Mouse (Mus musculus): ENCODE measurements around the gene Celf6. TPM values are rescaled to one million over a fixed set of nuclear protein-coding genes. Genes with fewer than 3 reads are reported as not detected.

Celf6 gene
- total and polyA plus RNA-seq, 3 experiments: 0.13 TPM; not detected in 2

GRCm38 (mm10) chr9:59601661-59602060 is 23.9 kb downstream of the Celf6 start:
- H3K27me3 ChIP-seq (ENCODE audit: control insufficient read depth in 1 of 2, insufficient read depth in 2 of 2, low read length in 2 of 2): peaks cover 0 to 4% of the 10 kb centered on the region in 2 experiments; a peak in 2 of 4 replicates
- H3K9me3 ChIP-seq (replicated peaks; ENCODE audit: insufficient read depth, low read length): no peaks in the 10 kb centered on the region
- H3K9ac ChIP-seq (ENCODE audit: control insufficient read depth, low read depth, low read length, poor library complexity, severe bottlenecking): no peak overlapping the region
- no peaks in the 10 kb centered on the region for H3K79me2 ChIP-seq (ENCODE audit: control insufficient read depth, insufficient read depth, low read length, poor library complexity)
- H3K27ac ChIP-seq (ENCODE audit: control insufficient read depth, low read depth, low read length): no peak overlapping the region
- TF ChIP-seq BHLHE40 (IDR thresholded peaks at IDR 0.05; ENCODE audit: borderline replicate concordance, low read depth, low read length) (no peak), POLR2A (IDR thresholded peaks at IDR 0.05; ENCODE audit: control insufficient read depth in 1 of 2, insufficient read depth in 1 of 2, low read depth in 1 of 2, low read length in 2 of 2, poor library complexity in 1 of 2) (no peak), NRF1 (IDR thresholded peaks at IDR 0.05; ENCODE audit: insufficient read depth, low read depth, low read length, poor library complexity, severe bottlenecking) (no peak), ZNF384 (IDR thresholded peaks at IDR 0.05; ENCODE audit: low read depth, low read length) (no peak), CHD1 (IDR thresholded peaks at IDR 0.05; ENCODE audit: low read depth, low read length) (no peak), MYB (IDR thresholded peaks at IDR 0.05; ENCODE audit: low read depth, low read length) (no peak), MYC (IDR thresholded peaks at IDR 0.05; ENCODE audit: low read depth, low read length) (no peak), MAX (IDR thresholded peaks at IDR 0.05; ENCODE audit: low read length) (no peak), TBP (IDR thresholded peaks at IDR 0.05; ENCODE audit: low read depth, low read length) (no peak), SIN3A (IDR thresholded peaks at IDR 0.05; ENCODE audit: low read length) (no peak), RAD21 (IDR thresholded peaks at IDR 0.05; ENCODE audit: low read depth, low read length) (no peak), KAT2A (conservative IDR thresholded peaks at IDR 0.05; ENCODE audit: low read depth, low read length) (no peak), ETS1 (IDR thresholded peaks at IDR 0.05; ENCODE audit: low read depth, low read length) (no peak), TAL1 (IDR thresholded peaks at IDR 0.05; ENCODE audit: low read length) (no peak), MEF2A (IDR thresholded peaks at IDR 0.05; ENCODE audit: extremely low read depth, insufficient replicate concordance, low read depth, low read length, poor library complexity, severe bottlenecking) (no peak), USF2 (IDR thresholded peaks at IDR 0.05; ENCODE audit: borderline replicate concordance in 1 of 2, insufficient read depth in 1 of 2, low read depth in 1 of 2, low read length in 2 of 2) (no peak)
- no peak overlapping the region for H3K4me3 ChIP-seq (ENCODE audit: control insufficient read depth in 1 of 2, insufficient read depth in 1 of 2, low read depth in 2 of 2, low read length in 2 of 2)
- no peaks in the 10 kb centered on the region for H3K36me3 ChIP-seq (ENCODE audit: control insufficient read depth in 1 of 2, insufficient read depth in 2 of 2, low read length in 2 of 2)
- DNase-seq (ENCODE audit: low read depth, low spot score): no peak
- H3K4me1 ChIP-seq (ENCODE audit: control insufficient read depth in 1 of 2, insufficient read depth in 2 of 2, low read length in 2 of 2): no peaks in the 10 kb centered on the region

GRCm38 (mm10) chr9:59605967-59606366 is 28.2 kb downstream of the Celf6 start:
- Histone ChIP-seq H3K27ac (ENCODE audit: control insufficient read depth, low read depth, low read length) (no peak overlapping the region), H3K27me3 (ENCODE audit: control insufficient read depth in 1 of 2, insufficient read depth in 2 of 2, low read length in 2 of 2) (peaks cover 0 to 7% of the 10 kb centered on the region in 2 experiments; a peak in 3 of 4 replicates), H3K79me2 (ENCODE audit: control insufficient read depth, insufficient read depth, low read length, poor library complexity) (no peaks in the 10 kb centered on the region), H3K4me3 (ENCODE audit: control insufficient read depth in 1 of 2, insufficient read depth in 1 of 2, low read depth in 2 of 2, low read length in 2 of 2) (no peak overlapping the region), H3K4me1 (ENCODE audit: control insufficient read depth in 1 of 2, insufficient read depth in 2 of 2, low read length in 2 of 2) (no peaks in the 10 kb centered on the region), H3K9me3 (replicated peaks; ENCODE audit: insufficient read depth, low read length) (no peaks in the 10 kb centered on the region), H3K36me3 (ENCODE audit: control insufficient read depth in 1 of 2, insufficient read depth in 2 of 2, low read length in 2 of 2) (no peaks in the 10 kb centered on the region), H3K9ac (ENCODE audit: control insufficient read depth, low read depth, low read length, poor library complexity, severe bottlenecking) (no peak overlapping the region)
- no peak for DNase-seq (ENCODE audit: low read depth, low spot score)
- TF ChIP-seq CTCF (IDR thresholded peaks at IDR 0.05 in 2 of 3, conservative IDR thresholded peaks at IDR 0.05 in 1 of 3; ENCODE audit: control insufficient read depth in 1 of 3, insufficient read depth in 1 of 3, low read depth in 2 of 3, low read length in 3 of 3, poor library complexity in 1 of 3, severe bottlenecking in 1 of 3): peak in 1 of 3 experiments; percentile 1; a peak in 1 of 6 replicates
- TF ChIP-seq E2F4 (IDR thresholded peaks at IDR 0.05; ENCODE audit: borderline replicate concordance, low read depth, low read length): no peak
- TF ChIP-seq SMC3 (IDR thresholded peaks at IDR 0.05; ENCODE audit: low read depth, low read length): peak; percentile 13; the same call in 1 of the 2 replicates

Data from MEL (cell line).